Mouse (Mus musculus): ENCODE measurements around the gene Huwe1.

Huwe1 gene

GRCm38 (mm10) chrX:151800701-151801511 is at the start of gene Huwe1:
Gene Huwe1 (plus strand): TSS chrX:151800807.
- WGBS = 6% methylated on average over 35 of the region's 36 CpGs

- WGBS = 88% methylated on average over 1 of the region's 1 CpGs
These were observed 20.3 kb upstream of the Huwe1 start for GRCm38 (mm10) chrX:151780348-151780747.

- WGBS = 84% methylated on average over 4 of the region's 4 CpGs
These were observed 17.7 kb upstream of the Huwe1 start for GRCm38 (mm10) chrX:151782939-151783338.

GRCm38 (mm10) chrX:151792766-151793165 is 7.8 kb upstream of the Huwe1 start:
- 72% methylated on average over 2 of the region's 2 CpGs for whole genome bisulfite sequencing

- 64% methylated on average over 1 of the region's 1 CpGs for WGBS
These were observed 2.6 kb upstream of the Huwe1 start for GRCm38 (mm10) chrX:151797970-151798369.

GRCm38 (mm10) chrX:151802328-151802955 is 1.8 kb downstream of the Huwe1 start:
- WGBS = 3% methylated on average over 13 of the region's 13 CpGs

GRCm38 (mm10) chrX:151802956-151803776 is 2.6 kb downstream of the Huwe1 start:
- WGBS = 7% methylated on average over 77 of the region's 77 CpGs

GRCm38 (mm10) chrX:151803777-151804101 is 3.1 kb downstream of the Huwe1 start:
- WGBS = 6% methylated on average over 20 of the region's 20 CpGs

- 4% methylated on average over 9 of the region's 9 CpGs for WGBS
These were observed 3.8 kb downstream of the Huwe1 start for GRCm38 (mm10) chrX:151804388-151804787.

GRCm38 (mm10) chrX:151811481-151811880 is 10.9 kb downstream of the Huwe1 start:
- WGBS = 10% methylated on average over 6 of the region's 6 CpGs

- 64% methylated on average over 1 of the region's 1 CpGs for WGBS
These were observed 13.0 kb downstream of the Huwe1 start for GRCm38 (mm10) chrX:151813656-151814055.

- WGBS = 42% methylated on average over 3 of the region's 3 CpGs
These were observed 17.1 kb downstream of the Huwe1 start for GRCm38 (mm10) chrX:151817712-151818111.

- WGBS = 71% methylated on average over 1 of the region's 1 CpGs
These were observed 28.4 kb downstream of the Huwe1 start for GRCm38 (mm10) chrX:151828971-151829370.

GRCm38 (mm10) chrX:151859436-151859835 is 58.8 kb downstream of the Huwe1 start:
- WGBS = 80% methylated on average over 8 of the region's 8 CpGs

GRCm38 (mm10) chrX:151910692-151911091 is 110.1 kb downstream of the Huwe1 start:
- WGBS = 80% methylated on average over 1 of the region's 1 CpGs

GRCm38 (mm10) chrX:151912267-151912666 is 111.7 kb downstream of the Huwe1 start:
- 86% methylated on average over 4 of the region's 4 CpGs for WGBS

GRCm38 (mm10) chrX:151929390-151929789 is 128.8 kb downstream of the Huwe1 start:
- 93% methylated on average over 6 of the region's 6 CpGs for WGBS

- WGBS = 63% methylated on average over 2 of the region's 2 CpGs
These were observed 138.2 kb downstream of the Huwe1 start for GRCm38 (mm10) chrX:151938852-151939251.

GRCm38 (mm10) chrX:151946986-151947385 is 146.4 kb downstream of the Huwe1 start:
- 0% methylated on average over 1 of the region's 1 CpGs for WGBS

- WGBS = 36% methylated on average over 3 of the region's 3 CpGs
These were observed 147.2 kb downstream of the Huwe1 start for GRCm38 (mm10) chrX:151947781-151948180.

- WGBS = 65% methylated on average over 1 of the region's 1 CpGs
These were observed 149.6 kb downstream of the Huwe1 start for GRCm38 (mm10) chrX:151950231-151950630.

GRCm38 (mm10) chrX:151951181-151951580 is 150.6 kb downstream of the Huwe1 start:
- 73% methylated on average over 3 of the region's 3 CpGs for WGBS
